Mouse (Mus musculus): ENCODE measurements around the gene Ddx28. TPM values are rescaled to one million over a fixed set of nuclear protein-coding genes. Genes with fewer than 3 reads are reported as not detected.

The Ddx28 gene
- polyA plus RNA-seq (2015; fragmentation: Illumina TruSeq; extraction: RNeasy Lipid Tissue Mini Kit (QIAGEN cat#74804); ENCODE audit: low read depth, low replicate concordance), result 11.2 TPM

DNA sequence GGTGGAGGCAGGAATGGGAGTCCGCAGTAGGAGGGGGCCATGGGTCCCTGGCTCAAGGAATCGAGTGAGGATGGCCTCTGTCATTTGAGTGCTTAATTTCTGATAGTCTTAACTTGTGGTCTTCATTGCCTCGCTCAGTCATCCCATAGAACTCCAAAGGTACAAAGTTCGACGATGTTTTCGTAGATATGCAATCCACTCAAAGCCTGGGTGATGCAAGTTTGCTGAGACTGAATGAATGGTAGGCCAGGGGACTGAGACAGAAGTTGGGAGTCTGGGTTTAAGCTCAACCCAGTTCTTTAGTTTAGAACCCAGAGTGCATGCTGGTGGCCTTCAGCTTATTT is at the start of gene Ddx28:
Ddx28 (minus strand) TSS at position 240 of the 344 bp plus-strand sequence.

GRCm38 (mm10) chr8:106058731-106059612 is 47.3 kb upstream of the Ddx28 start, which contains the start of gene Nfatc3:
Nfatc3 (plus strand) TSS chr8:106058840.

GRCm38 (mm10) chr8:106005875-106006274 is 5.8 kb downstream of the Ddx28 start, which contains the start of gene Dpep2nb:
Dpep2nb (minus strand) TSS chr8:106005975.

GRCm38 (mm10) chr8:105990856-105991387 is 20.8 kb downstream of the Ddx28 start, which contains the start of gene Dus2:
Dus2 (plus strand) TSS chr8:105991337.

DNA sequence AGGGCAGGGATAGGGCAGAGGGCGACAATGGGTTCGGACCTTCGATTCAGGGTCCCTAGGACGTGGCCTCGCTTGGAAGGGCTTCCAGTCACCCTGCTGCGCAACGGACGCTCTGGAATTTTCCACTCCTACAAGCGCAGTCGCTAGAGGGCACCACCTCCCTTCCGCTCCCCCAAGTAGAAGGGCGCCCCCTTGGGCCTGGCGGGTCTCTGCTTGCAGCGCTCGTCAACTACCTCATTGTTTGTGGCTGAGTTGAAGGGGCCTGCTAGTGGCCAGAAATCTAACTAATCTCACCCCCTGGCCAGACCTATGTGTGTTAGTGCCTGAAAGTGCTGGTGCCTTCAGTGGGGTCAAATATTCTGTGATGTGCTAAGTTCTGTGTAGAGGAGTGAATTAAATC is 32.4 kb downstream of the Ddx28 start, which contains the start of gene Dpep3:
Dpep3 (minus strand) TSS at position 105 of the 400 bp plus-strand sequence.

GRCm38 (mm10) chr8:105965905-105966341 is 45.8 kb downstream of the Ddx28 start, which contains the start of gene Slc12a4:
Slc12a4 (minus strand) TSS chr8:105966097.

Other genes starting within 250 kb of the Ddx28 start
- 17.1 TPM for gene Ranbp10, start 184.5 kb downstream of the Ddx28 start, polyA plus RNA-seq (2015; fragmentation: Illumina TruSeq; extraction: RNeasy Lipid Tissue Mini Kit (QIAGEN cat#74804); ENCODE audit: low read depth, low replicate concordance)
- 0.71 TPM for gene Tsnaxip1, start 184.2 kb downstream of the Ddx28 start, polyA plus RNA-seq (2015; fragmentation: Illumina TruSeq; extraction: RNeasy Lipid Tissue Mini Kit (QIAGEN cat#74804); ENCODE audit: low read depth, low replicate concordance)
- gene Cenpt, start 158.6 kb downstream of the Ddx28 start, polyA plus RNA-seq (2015; fragmentation: Illumina TruSeq; extraction: RNeasy Lipid Tissue Mini Kit (QIAGEN cat#74804); ENCODE audit: low read depth, low replicate concordance), result 13.9 TPM
- 37.5 TPM for gene Thap11, start 156.8 kb downstream of the Ddx28 start, polyA plus RNA-seq (2015; fragmentation: Illumina TruSeq; extraction: RNeasy Lipid Tissue Mini Kit (QIAGEN cat#74804); ENCODE audit: low read depth, low replicate concordance)
- 102 TPM for gene Nutf2, start 151.3 kb downstream of the Ddx28 start, polyA plus RNA-seq (2015; fragmentation: Illumina TruSeq; extraction: RNeasy Lipid Tissue Mini Kit (QIAGEN cat#74804); ENCODE audit: low read depth, low replicate concordance)
- gene Edc4, start 131.0 kb downstream of the Ddx28 start, polyA plus RNA-seq (2015; fragmentation: Illumina TruSeq; extraction: RNeasy Lipid Tissue Mini Kit (QIAGEN cat#74804); ENCODE audit: low read depth, low replicate concordance), result 36.3 TPM
- 2.5 TPM for gene Nrn1l, start 118.3 kb downstream of the Ddx28 start, polyA plus RNA-seq (2015; fragmentation: Illumina TruSeq; extraction: RNeasy Lipid Tissue Mini Kit (QIAGEN cat#74804); ENCODE audit: low read depth, low replicate concordance)
- gene Pskh1, start 111.4 kb downstream of the Ddx28 start, polyA plus RNA-seq (2015; fragmentation: Illumina TruSeq; extraction: RNeasy Lipid Tissue Mini Kit (QIAGEN cat#74804); ENCODE audit: low read depth, low replicate concordance), result 5.9 TPM
- 2.1 TPM for gene Ctrl, start 78.0 kb downstream of the Ddx28 start, polyA plus RNA-seq (2015; fragmentation: Illumina TruSeq; extraction: RNeasy Lipid Tissue Mini Kit (QIAGEN cat#74804); ENCODE audit: low read depth, low replicate concordance)
- 111 TPM for gene Psmb10, start 73.4 kb downstream of the Ddx28 start, polyA plus RNA-seq (2015; fragmentation: Illumina TruSeq; extraction: RNeasy Lipid Tissue Mini Kit (QIAGEN cat#74804); ENCODE audit: low read depth, low replicate concordance)
- gene Lcat, start 68.5 kb downstream of the Ddx28 start, polyA plus RNA-seq (2015; fragmentation: Illumina TruSeq; extraction: RNeasy Lipid Tissue Mini Kit (QIAGEN cat#74804); ENCODE audit: low read depth, low replicate concordance), result 38.2 TPM
- gene Slc12a4, start 45.8 kb downstream of the Ddx28 start, polyA plus RNA-seq (2015; fragmentation: Illumina TruSeq; extraction: RNeasy Lipid Tissue Mini Kit (QIAGEN cat#74804); ENCODE audit: low read depth, low replicate concordance), result 14.4 TPM
- not detected for gene Dpep3, start 32.5 kb downstream of the Ddx28 start, polyA plus RNA-seq (2015; fragmentation: Illumina TruSeq; extraction: RNeasy Lipid Tissue Mini Kit (QIAGEN cat#74804); ENCODE audit: low read depth, low replicate concordance)
- 21.1 TPM for gene Dus2, start 20.5 kb downstream of the Ddx28 start, polyA plus RNA-seq (2015; fragmentation: Illumina TruSeq; extraction: RNeasy Lipid Tissue Mini Kit (QIAGEN cat#74804); ENCODE audit: low read depth, low replicate concordance)
- gene Dpep2nb, start 5.9 kb downstream of the Ddx28 start, polyA plus RNA-seq (2015; fragmentation: Illumina TruSeq; extraction: RNeasy Lipid Tissue Mini Kit (QIAGEN cat#74804); ENCODE audit: low read depth, low replicate concordance), result not detected
- gene Nfatc3, start 47.0 kb upstream of the Ddx28 start, polyA plus RNA-seq (2015; fragmentation: Illumina TruSeq; extraction: RNeasy Lipid Tissue Mini Kit (QIAGEN cat#74804); ENCODE audit: low read depth, low replicate concordance), result 6.3 TPM
- 0.79 TPM for gene Esrp2, start 125.1 kb upstream of the Ddx28 start, polyA plus RNA-seq (2015; fragmentation: Illumina TruSeq; extraction: RNeasy Lipid Tissue Mini Kit (QIAGEN cat#74804); ENCODE audit: low read depth, low replicate concordance)
- 22.0 TPM for gene Pla2g15, start 138.5 kb upstream of the Ddx28 start, polyA plus RNA-seq (2015; fragmentation: Illumina TruSeq; extraction: RNeasy Lipid Tissue Mini Kit (QIAGEN cat#74804); ENCODE audit: low read depth, low replicate concordance)
- 20.8 TPM for gene Slc7a6, start 157.0 kb upstream of the Ddx28 start, polyA plus RNA-seq (2015; fragmentation: Illumina TruSeq; extraction: RNeasy Lipid Tissue Mini Kit (QIAGEN cat#74804); ENCODE audit: low read depth, low replicate concordance)
- gene Slc7a6os, start 199.1 kb upstream of the Ddx28 start, polyA plus RNA-seq (2015; fragmentation: Illumina TruSeq; extraction: RNeasy Lipid Tissue Mini Kit (QIAGEN cat#74804); ENCODE audit: low read depth, low replicate concordance), result 42.2 TPM
- 36.2 TPM for gene Prmt7, start 199.1 kb upstream of the Ddx28 start, polyA plus RNA-seq (2015; fragmentation: Illumina TruSeq; extraction: RNeasy Lipid Tissue Mini Kit (QIAGEN cat#74804); ENCODE audit: low read depth, low replicate concordance)